Mouse (Mus musculus) megakaryocyte, embryonic 14.5 days (primary cell): ENCODE measurements around the gene Colgalt1. TPM values are rescaled to one million over a fixed set of nuclear protein-coding genes. Genes with fewer than 3 reads are reported as not detected.

Experiments used
- H3K27me3 ChIP-seq: replicated peaks from 2 replicates; pipeline ENCODE3; 2012; ENCODE audit warnings: inconsistent platforms
- H3K36me3 ChIP-seq: replicated peaks from 2 replicates; pipeline ENCODE3; 2012; ENCODE audit warnings: low read length, inconsistent platforms, mixed read lengths
- H3K4me1 ChIP-seq: 2 replicates; pipeline ENCODE4 v1.6.1; 2012; ENCODE audit warnings: inconsistent platforms
- H3K4me3 ChIP-seq: replicated peaks from 2 replicates; pipeline ENCODE3; 2012; ENCODE audit warnings: moderate library complexity, mild to moderate bottlenecking, inconsistent platforms
- H3K9me3 ChIP-seq: 2 replicates; pipeline ENCODE4 v1.6.1; 2012; ENCODE audit warnings: inconsistent platforms
- FLI1 ChIP-seq: IDR thresholded peaks from 2 replicates; pipeline ENCODE4 v1.6.1; 2012; ENCODE audit warnings: low read length, inconsistent platforms, mixed read lengths
- GATA1 ChIP-seq: IDR thresholded peaks from 3 replicates; pipeline ENCODE4 v1.6.1; 2012; ENCODE audit warnings: mixed read lengths, low read length, inconsistent platforms, borderline replicate concordance
- polyA plus RNA-seq: library from polyadenylated mRNA; stranded (reverse); fragments of >175 nt; gene quantifications from 2 replicates; pipeline ENCODE4 v1.2.3, GENCODE M21; 2012; ENCODE audit warnings: low replicate concordance; ENCODE audit not compliant: insufficient read depth

Gene Colgalt1
- polyA plus RNA-seq, 1 experiment, result 14.0 TPM

DNA sequence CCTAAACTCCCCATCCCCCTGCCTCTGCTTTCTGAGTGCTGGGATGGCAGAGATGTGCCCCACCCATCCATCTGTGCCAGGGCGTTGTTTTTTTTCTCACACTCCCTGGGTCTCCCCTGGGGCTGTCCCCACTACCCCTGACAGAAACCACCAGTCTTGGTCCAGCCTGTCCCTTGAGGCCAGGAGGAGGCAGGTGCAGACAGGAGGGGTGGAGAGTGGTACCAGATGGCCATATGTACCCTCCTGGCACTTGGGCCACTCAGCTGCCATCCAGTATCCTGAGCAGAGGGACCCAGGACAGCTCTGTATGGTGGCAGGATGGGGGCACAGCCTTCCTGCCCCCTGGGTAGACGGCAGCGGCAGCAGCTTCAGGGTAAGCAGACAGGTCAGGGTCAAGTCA lies 13.3 kb upstream of the Colgalt1 start, which contains the start of gene Fam129c:
TSS of gene Fam129c (plus strand) at position 198 of the 400 bp plus-strand sequence.
- peaks cover 6% of the 10 kb centered on the region for H3K27me3 ChIP-seq
- no peak within 1 kb of the TSS for H3K4me3 ChIP-seq
- TF ChIP-seq FLI1 (no peak), GATA1 (no peak)
- H3K36me3 ChIP-seq, result peaks cover 79% of the 10 kb centered on the region
- no peaks in the 10 kb centered on the region for H3K9me3 ChIP-seq
- peaks cover 50% of the 10 kb centered on the region for H3K4me1 ChIP-seq

DNA sequence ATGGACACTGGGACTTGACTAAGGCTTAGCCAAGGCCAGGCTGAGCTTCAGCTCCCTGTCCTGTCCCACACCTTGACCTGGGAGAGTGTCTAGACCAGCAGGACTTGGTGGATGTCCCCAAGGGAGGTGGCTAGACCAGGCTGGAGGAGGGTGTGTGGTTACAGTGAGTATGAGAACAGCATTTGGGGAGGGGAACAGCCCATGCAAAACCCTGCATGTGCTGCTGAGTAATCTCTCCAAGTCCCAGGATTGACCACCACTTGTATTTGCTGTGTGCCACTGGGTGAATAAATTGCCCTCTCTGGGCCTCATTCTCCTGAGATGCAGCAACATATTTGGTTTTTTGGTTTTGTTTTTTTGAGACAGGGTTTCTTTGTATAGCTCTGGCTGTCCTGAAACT lies 12.4 kb upstream of the Colgalt1 start:
- H3K4me1 ChIP-seq, result peaks cover 43% of the 10 kb centered on the region
- no peak overlapping the region for H3K4me3 ChIP-seq
- H3K36me3 ChIP-seq, result peaks cover 88% of the 10 kb centered on the region
- peaks cover 8% of the 10 kb centered on the region for H3K27me3 ChIP-seq
- H3K9me3 ChIP-seq, result no peaks in the 10 kb centered on the region
- TF ChIP-seq FLI1 (no peak), GATA1 (no peak)

GRCm38 (mm10) chr8:71598841-71599240 lies 12.0 kb upstream of the Colgalt1 start:
- TF ChIP-seq GATA1 (no peak), FLI1 (no peak)
- Histone ChIP-seq H3K36me3 (peaks cover 88% of the 10 kb centered on the region), H3K9me3 (no peaks in the 10 kb centered on the region), H3K4me1 (peaks cover 39% of the 10 kb centered on the region), H3K27me3 (peaks cover 8% of the 10 kb centered on the region), H3K4me3 (no peak overlapping the region)

DNA sequence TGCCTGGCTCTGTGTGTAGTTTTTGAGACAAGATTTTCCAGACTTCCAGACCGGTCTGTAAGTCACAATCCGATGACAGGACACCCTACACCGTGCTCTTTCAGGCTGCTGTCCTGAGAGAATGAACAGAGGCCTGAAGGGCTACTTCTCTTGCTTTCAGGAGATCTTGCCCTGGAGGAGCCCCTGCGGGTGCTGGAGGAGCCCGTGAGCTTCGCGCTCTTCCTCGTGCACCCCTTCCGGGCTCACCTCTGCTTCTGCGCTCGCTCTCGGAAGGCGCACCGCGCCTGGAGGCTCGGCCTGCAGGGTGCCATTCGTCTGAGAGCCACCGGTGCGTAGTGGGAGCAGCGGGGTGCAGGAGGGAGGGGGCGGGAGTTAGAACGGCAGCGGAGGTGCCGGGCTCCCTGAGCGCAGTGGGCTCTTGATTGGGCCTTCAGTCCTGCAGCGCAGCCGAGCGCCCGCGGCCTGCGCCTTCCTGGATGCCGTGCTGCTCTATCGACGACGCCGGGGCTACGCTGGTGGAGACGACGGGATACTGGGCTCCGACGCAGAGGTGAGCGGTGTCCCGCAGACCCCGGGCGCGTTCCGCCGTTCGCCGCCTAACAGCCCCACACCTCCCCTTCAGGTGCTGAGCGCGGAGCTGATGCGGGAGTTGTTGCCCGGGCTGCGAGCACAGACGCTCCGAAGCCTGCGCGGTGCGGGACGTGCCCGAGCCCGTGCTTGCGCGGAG lies 8.7 kb upstream of the Colgalt1 start:
- H3K4me1 ChIP-seq, result peaks cover 8% of the 10 kb centered on the region; the same call in 1 of the 2 replicates
- H3K4me3 ChIP-seq, result peak overlapping the region; percentile 23
- peaks cover 8% of the 10 kb centered on the region for H3K27me3 ChIP-seq
- H3K9me3 ChIP-seq, result no peaks in the 10 kb centered on the region
- H3K36me3 ChIP-seq, result peaks cover 89% of the 10 kb centered on the region
- TF ChIP-seq FLI1 (no peak), GATA1 (no peak)

- Histone ChIP-seq H3K4me1 (peaks cover 7% of the 10 kb centered on the region; the same call in 1 of the 2 replicates), H3K4me3 (peak overlapping the region; percentile 23), H3K27me3 (peaks cover 8% of the 10 kb centered on the region), H3K9me3 (no peaks in the 10 kb centered on the region), H3K36me3 (peaks cover 87% of the 10 kb centered on the region)
- TF ChIP-seq GATA1 (no peak), FLI1 (no peak)
These were observed 8.0 kb upstream of the Colgalt1 start for GRCm38 (mm10) chr8:71602666-71603334.

DNA sequence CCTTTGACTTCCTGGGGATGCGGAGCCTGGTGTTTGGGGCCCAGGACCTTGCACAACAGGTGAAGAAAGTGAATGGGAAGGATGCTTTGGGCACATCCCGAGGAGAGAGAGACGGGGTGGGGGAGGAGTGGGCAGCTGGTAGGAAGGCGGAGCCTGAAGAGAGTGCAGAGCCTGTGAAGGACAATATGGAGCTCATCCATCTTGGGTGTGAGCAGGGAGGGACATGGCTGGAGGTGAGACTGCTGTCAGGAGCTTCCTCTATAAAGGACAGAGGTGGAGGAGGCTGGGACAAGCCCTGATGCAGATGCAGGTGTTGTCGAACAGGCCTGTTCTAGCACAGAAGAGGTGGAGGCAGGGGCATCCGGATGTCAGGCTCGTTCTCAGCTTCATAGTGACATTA lies 6.8 kb upstream of the Colgalt1 start:
- H3K9me3 ChIP-seq, result no peaks in the 10 kb centered on the region
- no peak overlapping the region for H3K4me3 ChIP-seq
- no peak for TF ChIP-seq GATA1
- no peak for TF ChIP-seq FLI1
- H3K36me3 ChIP-seq, result peaks cover 81% of the 10 kb centered on the region
- H3K27me3 ChIP-seq, result peaks cover 8% of the 10 kb centered on the region
- peaks cover 10% of the 10 kb centered on the region for H3K4me1 ChIP-seq

DNA sequence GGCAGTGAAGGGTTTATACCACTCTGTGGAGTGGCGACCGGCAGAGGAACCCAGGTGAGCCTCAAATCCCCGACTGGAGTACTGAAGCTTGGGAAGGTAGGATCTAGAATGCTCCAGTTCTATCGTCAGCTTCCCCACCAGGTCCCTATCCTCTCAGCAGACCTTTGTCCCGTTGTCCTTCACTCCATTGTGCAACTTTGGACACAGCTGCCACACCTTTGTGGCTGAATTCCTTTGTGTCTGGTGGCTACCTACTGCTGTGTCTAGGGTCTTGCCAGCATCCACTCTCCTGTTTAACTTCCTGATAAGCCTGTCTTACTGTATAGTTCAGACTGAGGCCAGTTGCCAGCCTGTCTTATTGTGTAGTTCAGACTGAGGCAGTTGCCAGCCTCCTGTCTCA lies 1.3 kb downstream of the Colgalt1 start:
- peaks cover 49% of the 10 kb centered on the region for H3K4me1 ChIP-seq
- H3K4me3 ChIP-seq, result peak overlapping the region; percentile 95
- no peaks in the 10 kb centered on the region for H3K27me3 ChIP-seq
- H3K9me3 ChIP-seq, result no peaks in the 10 kb centered on the region
- peaks cover 51% of the 10 kb centered on the region for H3K36me3 ChIP-seq
- TF ChIP-seq GATA1, result no peak
- no peak for TF ChIP-seq FLI1

DNA sequence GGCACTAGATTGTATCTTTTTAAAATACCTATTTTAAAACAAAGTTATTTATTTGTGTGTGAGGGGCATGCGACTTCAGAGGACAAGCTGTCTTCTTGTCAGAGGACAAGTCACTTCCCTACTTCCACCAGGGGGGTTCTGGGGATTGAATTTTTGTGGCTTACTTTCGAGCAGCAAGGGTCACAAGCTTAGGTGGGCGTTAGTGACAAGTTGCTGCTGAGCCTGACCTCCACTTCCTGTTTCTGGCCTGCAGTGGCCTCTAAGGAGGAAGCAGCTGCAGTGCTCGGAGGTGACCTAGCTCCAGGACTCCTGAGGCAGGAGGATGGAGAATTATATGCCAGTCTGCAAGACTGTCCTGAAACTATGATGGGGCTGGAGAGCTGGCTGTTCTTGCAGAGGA lies 2.6 kb downstream of the Colgalt1 start:
- Histone ChIP-seq H3K4me3 (peak overlapping the region; percentile 62), H3K27me3 (no peaks in the 10 kb centered on the region), H3K4me1 (peaks cover 46% of the 10 kb centered on the region), H3K36me3 (peaks cover 56% of the 10 kb centered on the region), H3K9me3 (no peaks in the 10 kb centered on the region)
- TF ChIP-seq GATA1, result no peak
- no peak for TF ChIP-seq FLI1

GRCm38 (mm10) chr8:71619786-71620185 lies 9.0 kb downstream of the Colgalt1 start:
- no peak for TF ChIP-seq GATA1
- TF ChIP-seq FLI1, result no peak
- Histone ChIP-seq H3K4me1 (peaks cover 10% of the 10 kb centered on the region), H3K4me3 (no peak overlapping the region), H3K36me3 (peaks cover 94% of the 10 kb centered on the region), H3K27me3 (no peaks in the 10 kb centered on the region), H3K9me3 (peaks cover 24% of the 10 kb centered on the region)

DNA sequence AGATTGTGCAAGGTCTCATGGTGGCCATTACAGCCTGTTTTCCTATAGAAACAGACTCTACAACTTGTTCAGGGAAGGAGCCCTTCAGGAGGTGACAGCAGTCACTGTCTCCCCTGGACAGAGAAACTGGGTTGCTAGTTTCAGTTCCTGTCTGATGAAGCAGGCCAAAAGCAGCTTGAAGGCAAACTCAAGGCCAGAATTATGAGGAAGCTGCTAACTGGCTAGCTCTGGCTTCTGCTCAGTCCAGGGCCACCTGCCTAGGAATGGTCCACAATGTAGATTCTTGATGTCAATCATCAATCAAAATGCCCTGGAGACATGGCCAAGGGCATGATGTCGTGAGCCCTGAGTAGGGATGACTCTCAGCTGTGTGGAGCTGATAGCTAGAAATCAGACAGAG lies 14.3 kb downstream of the Colgalt1 start:
- H3K9me3 ChIP-seq, result peaks cover 24% of the 10 kb centered on the region
- H3K36me3 ChIP-seq, result peaks cover 68% of the 10 kb centered on the region
- TF ChIP-seq GATA1 (no peak), FLI1 (no peak)
- peaks cover 48% of the 10 kb centered on the region for H3K4me1 ChIP-seq
- no peaks in the 10 kb centered on the region for H3K27me3 ChIP-seq
- no peak overlapping the region for H3K4me3 ChIP-seq
